Mouse (Mus musculus) hindbrain, postnatal 0 days (tissue): Measurements from ENCODE around the gene Defa36. TPM values are rescaled to one million over a fixed set of nuclear protein-coding genes. Genes with fewer than 3 reads are reported as not detected.
"Not testable (repeated sequence)": the region's sequence is repeated elsewhere in the genome, so short reads cannot be mapped to it uniquely, and the experiment has no call there.

Experiments used
- ATAC-seq: fragments of 200-750 bp; cut with Nextera tagmentation; 2 replicates; pipeline ENCODE4 v1.8.0; 2017; ENCODE audit warnings: mild to moderate bottlenecking, moderate TSS enrichment, moderate library complexity
- DNase-seq: peaks from one replicate; pipeline ENCODE4 v3.0.0-alpha.2; 2015; ENCODE audit warnings: low spot score
- H3K27ac ChIP-seq: fragments of 300-500 bp; sonication (generic); 2 replicates; pipeline ENCODE4 v1.5.1; 2014; ENCODE audit warnings: mild to moderate bottlenecking
- H3K27me3 ChIP-seq: fragments of 300-500 bp; sonication (generic); 2 replicates; pipeline ENCODE4 v1.6.1; 2014; ENCODE audit warnings: low read length, mixed read lengths; ENCODE audit not compliant: insufficient read depth
- H3K36me3 ChIP-seq: fragments of 300-500 bp; sonication (generic); 2 replicates; pipeline ENCODE4 v1.6.1; 2014; ENCODE audit warnings: low read length, mixed read lengths; ENCODE audit not compliant: insufficient read depth
- H3K4me1 ChIP-seq: fragments of 300-500 bp; sonication (generic); 2 replicates; pipeline ENCODE4 v1.6.1; 2014; ENCODE audit warnings: antibody characterized with exemption, low read length, mixed read lengths; ENCODE audit not compliant: insufficient read depth
- H3K4me2 ChIP-seq: fragments of 300-500 bp; sonication (generic); 2 replicates; pipeline ENCODE4 v1.6.1; 2014; ENCODE audit warnings: low read depth, mild to moderate bottlenecking, low read length, moderate library complexity, mixed read lengths
- H3K4me3 ChIP-seq: fragments of 300-500 bp; sonication (generic); 2 replicates; pipeline ENCODE4 v1.5.1; 2014; ENCODE audit warnings: low read length
- H3K9ac ChIP-seq: fragments of 300-500 bp; sonication (generic); replicated peaks from 2 replicates; pipeline ENCODE4 v1.6.1; 2014; ENCODE audit warnings: mild to moderate bottlenecking, low read length, moderate library complexity, mixed read lengths
- H3K9me3 ChIP-seq: fragments of 300-500 bp; sonication (generic); 2 replicates; pipeline ENCODE4 v1.6.1; 2016; ENCODE audit warnings: low read length, mixed read lengths
- WGBS: fragments of 180-500 bp; shearing (Covaris S2); extraction: QIAGEN DNeasy Blood & Tissue Kit; methylation state at CpG from one replicate; pipeline ENCODE4 v1.1.7; 2014; 5-methylcytosine and 5-hydroxymethylcytosine counted together
- polyA plus RNA-seq: library from polyadenylated mRNA; unstranded; fragments of >200 nt; fragmentation: Nextera tagmentation; extraction: Ambion mirVana; gene quantifications from 2 replicates; pipeline ENCODE4 v1.2.1, GENCODE M21; 2015
- total RNA-seq: library from RNA; depleted of rRNA; stranded (reverse); fragments of >200 nt; gene quantifications from 2 replicates; pipeline ENCODE4 v1.2.3, GENCODE M21; 2014; rRNA removed

The Defa36 gene
- not detected in 2 replicates for total RNA-seq
- polyA plus RNA-seq = not detected in 2 replicates

DNA sequence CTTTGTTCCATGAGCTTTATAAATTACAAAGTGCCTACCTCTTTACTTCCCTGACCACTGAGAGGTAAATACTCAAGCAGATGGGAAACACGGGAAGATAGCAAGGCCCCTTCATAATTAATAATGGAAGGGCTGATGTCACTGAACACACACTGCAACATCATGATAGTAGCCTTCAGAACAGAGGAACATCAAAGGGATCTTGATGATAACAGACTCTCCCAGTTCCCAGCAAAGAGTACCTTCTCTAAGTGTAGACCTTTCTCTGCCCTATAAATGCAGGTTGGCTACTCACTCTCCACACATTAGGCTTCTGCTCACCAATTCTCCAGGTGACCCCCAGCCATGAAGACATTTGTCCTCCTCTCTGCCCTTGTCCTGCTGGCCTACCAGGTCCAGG, at the start of gene Defa36:
Gene Defa36, plus strand, starts transcription at position 301 of the 400 bp plus-strand sequence.
- H3K9ac ChIP-seq, H3K4me2 ChIP-seq, DNase-seq, ATAC-seq, H3K4me3 ChIP-seq, H3K27ac ChIP-seq, H3K4me1 ChIP-seq, H3K36me3 ChIP-seq, H3K27me3 ChIP-seq, H3K9me3 ChIP-seq: not testable (repeated sequence)
- WGBS = no CpG with 5 or more reads among the region's 1 CpGs

GRCm38 (mm10) chr8:21378215-21378614, 49.0 kb upstream of the Defa36 start, which contains the start of gene Defa2:
Defa2 (plus strand) TSS chr8:21378515.
- H3K9ac ChIP-seq, DNase-seq, ATAC-seq, H3K4me3 ChIP-seq, H3K9me3 ChIP-seq, H3K36me3 ChIP-seq, H3K27ac ChIP-seq, H3K4me1 ChIP-seq, H3K4me2 ChIP-seq, H3K27me3 ChIP-seq: not testable (repeated sequence)
- WGBS = no CpG with 5 or more reads among the region's 2 CpGs

- WGBS = no CpG with 5 or more reads among the region's 2 CpGs
- H3K9ac ChIP-seq, DNase-seq, H3K9me3 ChIP-seq, ATAC-seq, H3K4me1 ChIP-seq, H3K4me2 ChIP-seq, H3K27ac ChIP-seq, H3K4me3 ChIP-seq, H3K36me3 ChIP-seq, H3K27me3 ChIP-seq: not testable (repeated sequence)
These were observed 35.7 kb upstream of the Defa36 start, which contains the start of gene Defa33 for GRCm38 (mm10) chr8:21391511-21391910. Defa33 (plus strand) TSS chr8:21391811.

- not testable (repeated sequence) for H3K4me2 ChIP-seq, H3K36me3 ChIP-seq, DNase-seq, H3K4me1 ChIP-seq, H3K4me3 ChIP-seq, H3K9me3 ChIP-seq, H3K27me3 ChIP-seq, H3K9ac ChIP-seq, H3K27ac ChIP-seq, ATAC-seq
- WGBS = no CpG with 5 or more reads among the region's 1 CpGs
These were observed 29.2 kb downstream of the Defa36 start, which contains the start of gene Gm7849 for GRCm38 (mm10) chr8:21456460-21456859. Gm7849 (minus strand) TSS chr8:21456560.

Other genes with a start within 250 kb of the Defa36 start
- not detected in 2 replicates for gene Defa31, start 235.8 kb upstream of the Defa36 start, total RNA-seq
- gene Defa31, start 235.8 kb upstream of the Defa36 start, polyA plus RNA-seq = not detected in 2 replicates
- not detected in 2 replicates for gene Gm15293, start 225.8 kb upstream of the Defa36 start, total RNA-seq
- not detected in 2 replicates for gene Gm15293, start 225.8 kb upstream of the Defa36 start, polyA plus RNA-seq
- not detected in 2 replicates for gene Gm15292, start 177.7 kb upstream of the Defa36 start, total RNA-seq
- not detected in 2 replicates for gene Gm15292, start 177.7 kb upstream of the Defa36 start, polyA plus RNA-seq
- not detected in 2 replicates for gene Defa27, start 111.9 kb upstream of the Defa36 start, total RNA-seq
- gene Defa27, start 111.9 kb upstream of the Defa36 start, polyA plus RNA-seq = not detected in 2 replicates
- not detected in 2 replicates for gene Defa29, start 100.4 kb upstream of the Defa36 start, total RNA-seq
- not detected in 2 replicates for gene Defa29, start 100.4 kb upstream of the Defa36 start, polyA plus RNA-seq
- not detected in 2 replicates for gene Defa2, start 48.9 kb upstream of the Defa36 start, total RNA-seq
- gene Defa2, start 48.9 kb upstream of the Defa36 start, polyA plus RNA-seq = not detected in 2 replicates
- gene Defa33, start 35.6 kb upstream of the Defa36 start, total RNA-seq = not detected in 2 replicates
- not detected in 2 replicates for gene Defa33, start 35.6 kb upstream of the Defa36 start, polyA plus RNA-seq
- not detected in 2 replicates for gene Gm7849, start 29.1 kb downstream of the Defa36 start, total RNA-seq
- not detected in 2 replicates for gene Gm7849, start 29.1 kb downstream of the Defa36 start, polyA plus RNA-seq
- not detected in 2 replicates for gene Defa20, start 81.8 kb downstream of the Defa36 start, total RNA-seq
- not detected in 2 replicates for gene Defa20, start 81.8 kb downstream of the Defa36 start, polyA plus RNA-seq
- gene Defa32, start 101.6 kb downstream of the Defa36 start, total RNA-seq = not detected in 2 replicates
- gene Defa32, start 101.6 kb downstream of the Defa36 start, polyA plus RNA-seq = not detected in 2 replicates
- not detected in 2 replicates for gene Defa37, start 138.0 kb downstream of the Defa36 start, total RNA-seq
- gene Defa37, start 138.0 kb downstream of the Defa36 start, polyA plus RNA-seq = not detected in 2 replicates
- gene Defa28, start 155.6 kb downstream of the Defa36 start, total RNA-seq = not detected in 2 replicates
- gene Defa28, start 155.6 kb downstream of the Defa36 start, polyA plus RNA-seq = not detected in 2 replicates
- not detected in 2 replicates for gene Gm7861, start 167.1 kb downstream of the Defa36 start, total RNA-seq
- not detected in 2 replicates for gene Gm7861, start 167.1 kb downstream of the Defa36 start, polyA plus RNA-seq
- not detected in 2 replicates for gene Defa26, start 190.8 kb downstream of the Defa36 start, total RNA-seq
- gene Defa26, start 190.8 kb downstream of the Defa36 start, polyA plus RNA-seq = not detected in 2 replicates
- gene Defa17, start 228.4 kb downstream of the Defa36 start, total RNA-seq = not detected in 2 replicates
- not detected in 2 replicates for gene Defa17, start 228.4 kb downstream of the Defa36 start, polyA plus RNA-seq
- gene Defa34, start 238.4 kb downstream of the Defa36 start, total RNA-seq = not detected in 2 replicates
- not detected in 2 replicates for gene Defa34, start 238.4 kb downstream of the Defa36 start, polyA plus RNA-seq